Mouse (Mus musculus) heart, postnatal 36 days (tissue): ENCODE data around the gene Jak3. TPM values are rescaled to one million over a fixed set of nuclear protein-coding genes. Genes with fewer than 3 reads are reported as not detected.

ENCODE experiments used
- DNase-seq, 2 experiments: peaks; one replicate each; pipeline ENCODE4 v3.0.0; 2021 to 2022
- intact Hi-C: fragments of 180-260 bp; cut with DNase I; formaldehyde crosslinking; loops from one replicate; pipeline ENCODE4 v1.15.1; 2025
- total RNA-seq, 2 experiments: library from RNA; stranded (reverse); gene quantifications; 2 replicates each; pipeline ENCODE4 v1.2.3; 2021

Gene Jak3
- total RNA-seq = 1 to 10 TPM; 8.2 to 8.6 TPM

DNA sequence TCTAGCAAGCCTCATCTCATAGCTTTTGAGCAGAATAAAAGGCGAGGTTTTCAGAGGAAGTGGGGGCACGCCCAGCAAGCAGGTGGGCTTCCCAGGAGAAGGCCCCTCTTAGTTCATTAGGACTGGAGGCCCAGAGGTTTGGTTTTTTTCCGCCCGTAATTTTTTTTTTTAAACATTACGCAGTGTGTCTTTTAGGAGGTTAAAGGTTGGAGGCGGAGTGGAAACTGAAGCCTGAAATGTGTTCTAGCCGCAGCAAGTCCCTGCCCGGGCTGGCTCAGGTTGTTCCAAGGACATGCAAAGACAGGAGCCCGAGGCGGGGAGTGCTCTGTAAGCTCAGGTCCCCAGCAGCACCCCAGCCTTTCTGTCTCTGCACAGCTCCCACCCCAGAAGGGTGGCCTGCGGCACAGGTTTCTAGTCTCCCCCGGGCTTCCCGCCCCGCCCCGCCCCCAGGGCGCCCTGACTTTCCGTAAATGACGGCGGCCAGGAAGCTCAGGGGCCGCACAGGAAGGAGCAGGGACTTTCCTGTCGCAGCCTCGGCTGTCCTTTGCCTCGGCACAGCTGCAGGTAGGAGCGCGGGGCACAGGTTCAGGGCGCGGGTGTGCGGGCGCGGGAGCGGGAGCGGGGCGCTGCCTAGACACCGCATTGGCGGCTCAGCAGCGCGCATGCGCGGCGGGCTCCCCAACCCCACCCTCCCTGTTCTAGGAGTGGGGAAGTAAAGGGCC lies at the start of gene Jak3:
Jak3 (plus strand) TSS at position 277 of the 722 bp plus-strand sequence.
- peak; percentile 70 to 82 for DNase-seq
- intact Hi-C loops = loop anchor here (2.0 kb wide), 1 partner anchor 25 kb away; the partner anchor contains the start of gene B3gnt3

DNA sequence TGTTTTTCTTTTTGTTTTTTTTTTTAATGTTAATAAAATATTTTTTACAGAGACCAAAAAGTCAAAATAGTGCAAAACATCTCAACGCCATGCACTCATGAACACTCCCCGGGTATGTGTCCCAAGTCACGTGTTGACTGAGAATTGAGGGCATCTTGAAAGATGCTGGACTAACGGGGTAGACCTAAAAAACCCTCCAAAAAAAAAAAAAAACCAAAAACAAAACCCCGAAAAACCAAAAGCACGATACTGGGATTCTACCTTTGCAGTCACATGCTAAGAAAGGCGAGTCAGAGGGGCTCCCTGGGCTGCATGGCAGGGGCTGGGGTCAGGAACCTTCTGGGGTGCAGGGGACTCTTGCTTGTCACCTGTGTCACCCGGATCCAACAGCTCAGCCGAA lies 49.3 kb upstream of the Jak3 start:
- DNase-seq = no peak
- intact Hi-C loops = no loop called here

DNA sequence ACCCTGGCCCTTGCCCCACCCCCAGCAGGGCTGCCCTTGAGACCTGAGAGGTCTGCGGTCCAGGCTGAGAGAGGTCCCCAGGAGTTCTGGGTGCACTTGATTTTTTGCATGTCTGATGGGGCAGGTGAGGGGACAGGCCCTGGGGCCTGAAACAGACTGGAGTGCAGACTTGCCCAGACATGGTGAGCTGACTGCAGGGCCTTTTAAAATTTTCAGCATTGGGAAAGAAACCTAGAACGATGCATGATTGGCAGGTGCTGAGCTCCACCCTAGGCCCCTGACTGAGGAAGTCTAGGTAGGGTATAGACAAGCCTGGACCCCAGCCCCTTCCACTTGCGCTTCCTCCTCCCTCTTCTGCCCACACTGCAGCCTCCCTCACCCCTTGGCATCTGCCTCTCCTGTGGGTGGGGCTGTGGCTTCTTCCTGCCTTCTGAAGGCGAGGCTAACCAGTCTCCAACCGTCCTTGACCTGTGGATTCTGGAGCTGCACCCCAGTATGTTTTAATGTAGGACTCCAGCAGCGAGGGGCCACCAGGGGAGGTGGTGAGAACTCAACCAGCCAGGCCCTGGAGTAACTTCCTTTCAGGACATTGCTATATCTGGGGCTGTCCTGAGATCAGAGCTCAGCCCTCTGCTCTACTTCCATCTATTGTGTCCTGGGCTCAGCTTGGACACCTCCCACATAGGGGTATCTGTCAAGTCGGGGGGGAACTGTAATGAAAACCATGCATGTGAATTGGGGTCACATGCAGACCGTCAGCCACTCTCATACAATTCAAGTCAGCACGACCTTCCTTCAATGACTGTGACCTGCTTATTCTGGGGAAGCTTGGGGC lies 48.6 kb upstream of the Jak3 start:
- intact Hi-C loops = no loop called here
- peak in 1 of 2 experiments; percentile 20 for DNase-seq

DNA sequence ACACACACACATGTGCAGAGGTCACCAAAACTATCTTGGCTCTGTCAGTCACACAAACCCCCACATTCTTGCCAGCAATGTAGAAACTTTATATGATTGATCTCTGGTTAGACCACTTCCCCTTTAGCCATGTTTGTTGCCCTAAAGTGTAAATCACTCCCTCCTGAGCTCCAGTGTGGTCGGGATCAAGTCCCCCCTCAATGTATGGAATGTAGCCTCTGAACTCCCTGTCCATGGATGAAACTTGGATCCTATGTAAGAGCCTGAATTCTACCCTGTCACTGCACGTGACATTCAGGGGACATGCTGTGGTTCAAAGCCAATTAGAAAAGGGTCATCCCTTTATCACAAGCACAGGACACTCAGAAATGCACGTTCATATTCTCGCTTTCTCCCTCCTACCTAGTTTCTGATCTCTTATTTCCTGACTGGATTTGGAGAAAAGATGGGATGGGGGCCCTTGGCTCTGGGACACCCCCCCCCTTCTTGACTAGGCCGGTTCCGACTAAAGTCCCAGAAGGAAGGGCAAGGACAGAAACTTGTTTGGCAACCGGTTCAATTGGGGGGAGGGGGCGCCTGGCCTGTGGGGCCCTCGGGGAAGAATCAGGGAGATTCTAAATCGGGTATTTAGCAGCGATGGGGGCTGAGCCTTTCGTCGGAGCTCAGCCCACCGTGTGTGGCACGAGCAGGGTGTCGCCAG lies 47.5 kb upstream of the Jak3 start:
- intact Hi-C loops = loop anchor here (1.0 kb wide), 1 partner anchor 14 kb away; no protein-coding TSS in a partner anchor
- DNase-seq = no peak

DNA sequence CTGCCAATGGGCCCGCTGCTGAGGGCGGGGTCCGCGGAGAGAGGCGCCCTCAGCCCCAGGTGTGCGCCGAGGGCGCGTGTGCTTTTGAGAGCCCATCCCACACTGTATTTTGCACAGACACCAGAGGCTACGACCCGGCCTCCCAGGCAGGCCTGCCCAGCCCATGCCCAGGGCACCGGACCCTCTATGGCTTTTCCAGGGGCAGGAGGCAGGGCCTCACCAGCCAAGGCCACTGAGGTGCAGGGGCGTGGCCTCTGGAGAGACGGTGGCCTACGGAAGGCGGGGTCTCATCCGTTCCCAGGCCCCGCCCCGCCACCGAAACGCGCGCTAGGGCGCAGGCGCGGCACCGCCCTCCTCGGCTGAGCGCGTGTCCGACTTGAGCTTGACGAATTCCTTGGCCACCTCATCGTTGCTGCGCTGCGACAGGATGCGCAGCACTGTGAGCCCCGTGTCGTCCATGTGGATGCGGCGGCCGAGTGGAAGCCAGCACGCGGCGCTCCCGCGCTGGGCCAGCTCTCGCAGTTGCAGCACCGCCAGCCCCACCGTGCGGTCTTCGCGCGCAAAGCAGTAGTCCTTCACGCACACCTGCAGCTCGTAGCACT lies 46.9 kb upstream of the Jak3 start:
- peak; percentile 95 to 96 for DNase-seq
- intact Hi-C loops = loop anchor here (1.0 kb wide), 1 partner anchor 15 kb away; no protein-coding TSS in a partner anchor

DNA sequence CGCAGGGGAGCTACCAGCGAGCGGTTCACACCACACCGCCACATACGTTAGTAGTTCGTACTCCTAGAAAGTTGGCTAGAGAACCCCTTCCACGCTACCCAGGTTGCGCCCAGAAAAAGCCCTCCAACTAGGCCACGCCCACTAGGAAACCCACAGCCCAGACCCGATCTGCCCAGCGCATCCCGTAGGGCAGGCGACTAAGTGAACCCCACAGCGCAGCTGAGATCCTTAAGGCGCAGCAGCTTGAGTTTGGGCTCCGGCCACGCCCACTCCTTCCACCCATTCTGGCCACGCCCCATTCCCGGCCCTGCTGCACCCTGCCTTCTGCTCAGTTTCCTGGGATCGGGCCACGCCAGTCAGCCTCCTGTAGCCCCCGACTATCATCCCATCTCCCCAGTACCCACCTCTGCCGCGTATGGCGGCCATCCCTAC lies 46.3 kb upstream of the Jak3 start:
- DNase-seq = peak; percentile 40 to 43
- intact Hi-C loops = loop anchor here (1.0 to 2.0 kb wide), 2 partner anchors 15 to 37 kb away; partner anchors contain the start of gene Pgls

DNA sequence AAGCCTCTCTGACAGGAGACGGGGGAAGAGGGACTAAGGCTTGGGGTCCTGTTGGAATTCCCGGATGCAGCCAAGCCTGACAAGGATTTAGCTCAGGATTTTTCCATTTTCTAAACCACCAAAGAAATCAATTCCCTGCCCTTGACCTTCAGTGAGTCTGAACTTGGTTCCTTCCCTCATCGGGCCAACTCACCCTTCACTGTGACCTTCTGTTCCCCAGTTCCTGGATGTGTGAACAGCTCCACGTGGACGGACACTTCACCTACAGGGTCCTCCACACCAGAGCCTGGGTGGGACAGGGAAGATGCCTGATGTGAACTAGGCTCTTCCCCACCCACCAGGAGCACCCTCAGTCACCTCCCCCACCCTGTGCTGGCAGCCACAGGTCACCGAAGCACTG lies 45.3 kb upstream of the Jak3 start:
- intact Hi-C loops = loop anchor here (2.0 kb wide), 1 partner anchor 38 kb away; the partner anchor contains the start of gene Pgls
- no peak for DNase-seq

DNA sequence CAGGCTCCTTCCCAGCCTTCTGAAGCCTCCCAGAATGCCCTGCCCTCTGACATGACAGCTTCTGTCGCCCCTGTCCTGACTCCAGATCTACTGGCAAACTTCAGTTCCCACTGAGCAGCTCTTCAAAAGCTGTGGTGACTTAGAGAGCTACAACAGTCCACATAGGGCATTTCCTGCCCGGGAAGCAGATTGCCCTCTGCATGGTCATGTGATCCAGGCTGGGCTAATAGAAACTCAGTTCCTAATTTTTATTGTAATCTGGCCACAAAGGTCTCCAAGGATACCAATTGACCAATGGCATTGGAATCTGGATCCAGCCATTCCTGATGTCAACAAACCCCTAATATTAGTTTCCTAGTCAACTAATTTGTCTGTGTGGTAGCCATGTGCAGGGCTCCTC lies 44.2 kb upstream of the Jak3 start:
- intact Hi-C loops = loop anchor here (2.0 kb wide), 1 partner anchor 39 kb away; the partner anchor contains the start of gene Pgls
- no peak for DNase-seq

DNA sequence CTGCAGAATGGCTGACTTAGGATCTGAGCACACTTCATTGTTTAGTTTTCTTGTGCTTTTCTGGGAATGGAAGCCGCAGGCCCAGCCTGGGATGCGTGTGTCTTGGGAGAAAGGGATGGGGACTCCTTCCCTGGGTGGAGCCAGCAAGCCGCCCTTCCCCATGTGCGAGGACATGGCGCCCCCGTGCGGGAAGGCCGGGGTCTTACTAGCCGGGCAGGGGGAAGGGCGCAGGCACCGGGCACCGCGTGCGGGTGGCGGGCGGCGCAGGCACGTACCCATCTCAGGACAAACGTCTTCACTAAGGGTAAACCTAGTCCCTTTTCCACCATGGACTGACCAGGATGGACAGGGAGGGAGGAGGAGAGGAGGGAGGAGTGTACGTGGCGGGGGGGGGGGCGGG lies 42.9 kb upstream of the Jak3 start:
- peak; percentile 57 to 75 for DNase-seq
- intact Hi-C loops = loop anchor here (1.0 kb wide), 1 partner anchor 72 kb away; no protein-coding TSS in a partner anchor

DNA sequence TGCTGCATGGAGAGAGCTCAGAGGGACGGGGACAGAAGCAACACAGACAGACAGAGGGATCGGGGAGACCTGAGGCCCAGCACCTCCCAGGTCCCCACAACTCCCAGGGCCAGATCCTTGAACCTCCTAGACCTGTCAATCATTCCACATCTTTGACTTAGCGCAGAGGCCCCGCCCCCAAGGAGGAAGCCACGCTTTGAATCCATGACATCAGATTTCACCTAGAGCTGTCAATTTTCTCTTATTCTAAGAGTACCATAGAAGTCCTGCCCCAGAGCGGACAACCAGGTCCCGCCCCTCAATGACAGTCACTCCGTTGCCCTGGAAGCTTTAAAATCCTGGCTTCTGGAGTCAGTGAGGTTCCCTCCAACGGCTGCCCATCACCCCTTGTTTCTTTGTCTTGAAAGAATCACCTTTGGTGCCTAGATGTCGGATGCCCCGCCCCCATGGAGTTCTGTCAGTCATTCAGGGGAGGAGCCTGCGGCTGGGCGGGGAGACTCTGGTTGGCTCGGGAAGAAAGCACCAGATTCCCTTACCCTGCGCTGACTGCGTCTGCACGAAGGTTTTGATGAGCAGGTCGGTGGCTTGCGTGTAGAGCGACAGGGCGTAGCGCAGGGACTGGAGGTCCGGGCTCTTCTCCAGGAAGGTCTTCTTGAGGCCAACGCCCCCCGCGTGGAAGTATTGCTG lies 42.0 kb upstream of the Jak3 start:
- DNase-seq = peak; percentile 35 to 49
- intact Hi-C loops = loop anchor here (1.0 kb wide), 1 partner anchor 73 kb away; no protein-coding TSS in a partner anchor

DNA sequence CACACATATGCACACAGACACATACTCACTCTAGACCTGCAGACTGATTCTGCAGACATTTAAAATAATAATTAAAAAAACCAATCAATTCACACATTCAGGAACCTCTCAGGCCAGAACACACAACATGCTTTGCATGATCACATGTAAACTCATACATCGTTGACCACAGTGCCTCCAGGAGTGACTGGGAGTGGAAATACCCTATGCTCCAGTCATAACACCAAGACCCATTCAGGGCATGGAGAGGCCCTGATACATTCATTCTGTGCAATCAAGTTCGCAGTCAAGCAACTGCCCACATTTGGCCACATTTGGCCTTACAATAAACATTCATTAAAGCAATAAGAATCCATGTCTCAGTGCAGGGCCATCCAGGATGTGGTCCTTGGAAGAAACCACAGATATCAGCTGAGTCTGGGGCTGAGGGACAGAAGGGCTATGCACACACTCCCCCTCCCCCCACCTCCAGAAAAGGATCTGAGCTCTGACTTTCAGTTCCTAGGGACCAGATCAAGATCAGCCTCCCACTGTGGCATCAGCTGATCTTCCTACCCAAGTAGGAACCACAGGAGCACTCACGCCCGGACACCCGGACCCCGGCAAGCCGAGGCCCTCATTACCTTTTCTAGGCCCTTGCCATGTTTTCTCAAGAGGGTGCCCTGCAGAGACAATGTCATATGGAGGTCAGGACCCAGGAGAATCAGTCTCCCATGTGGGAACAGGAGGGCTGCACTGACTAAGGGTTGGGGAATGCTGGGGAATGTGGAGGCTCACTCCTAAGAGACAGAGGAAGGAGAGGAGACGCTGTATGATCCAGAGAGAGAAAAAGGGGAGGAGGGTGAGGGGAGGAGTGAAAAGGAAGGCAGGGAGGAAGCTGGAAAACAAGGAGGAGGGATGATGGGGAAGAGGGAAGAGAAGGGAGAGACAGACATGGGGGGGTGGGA lies 38.7 kb upstream of the Jak3 start:
- DNase-seq = no peak
- intact Hi-C loops = no loop called here

DNA sequence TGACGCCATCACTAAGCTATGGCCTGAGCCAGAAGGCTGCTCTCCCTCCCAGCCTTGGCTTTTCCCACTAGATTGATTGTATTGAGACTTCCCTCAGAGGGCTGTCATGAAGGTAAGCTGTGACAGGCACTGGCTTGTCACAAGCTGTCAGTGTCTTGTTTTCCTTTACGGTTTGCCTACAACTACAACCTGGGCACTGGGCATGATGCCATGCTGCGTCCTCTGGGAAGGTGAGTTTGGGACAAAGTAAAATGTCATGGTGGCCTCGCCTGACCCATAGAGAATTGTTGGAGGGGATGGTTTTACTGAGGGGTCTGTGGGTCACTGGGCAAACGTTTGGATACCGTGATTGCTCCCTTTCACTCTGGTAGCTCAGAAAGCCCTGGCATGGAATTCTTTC lies 37.8 kb upstream of the Jak3 start:
- no peak for DNase-seq
- intact Hi-C loops = no loop called here

DNA sequence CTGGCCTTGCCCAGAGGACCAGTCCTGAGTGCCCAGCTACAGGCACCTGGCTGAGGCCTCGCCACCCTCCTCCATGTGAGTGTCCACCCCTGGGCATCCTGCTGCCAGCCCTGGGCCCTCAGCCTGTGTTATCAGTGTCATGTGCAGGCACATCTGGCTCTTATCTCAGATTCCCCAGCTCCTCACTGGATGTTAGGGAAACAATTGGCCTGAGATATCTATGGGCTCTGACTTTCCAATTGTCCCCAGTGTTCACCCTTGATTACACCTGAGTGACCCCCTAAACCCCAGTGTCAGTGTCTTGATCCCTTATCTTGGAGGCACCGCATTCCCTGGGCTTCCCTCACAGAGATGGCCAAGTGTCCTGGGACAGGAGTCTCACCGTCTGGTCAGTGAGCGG lies 36.8 kb upstream of the Jak3 start:
- DNase-seq = no peak
- intact Hi-C loops = no loop called here

DNA sequence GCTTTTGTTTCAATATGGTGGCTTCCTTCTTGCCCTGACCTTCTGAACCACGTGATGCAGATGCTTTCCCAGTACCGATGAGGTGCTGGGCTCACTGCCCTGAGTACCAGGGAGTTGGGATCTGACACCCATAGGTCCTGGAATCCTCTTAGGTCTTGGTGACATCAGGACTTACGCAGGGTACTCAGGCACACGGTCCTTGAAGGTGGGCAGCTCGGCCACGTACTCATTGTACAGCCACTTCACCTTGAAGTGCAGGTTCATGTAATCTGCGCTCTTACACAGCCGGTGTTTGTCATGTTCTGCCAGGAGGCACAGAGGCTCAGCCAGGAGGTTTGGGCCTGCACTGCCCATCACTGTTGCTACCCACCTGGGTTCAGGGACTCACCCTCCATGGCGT lies 30.6 kb upstream of the Jak3 start:
- no peak for DNase-seq
- intact Hi-C loops = no loop called here

DNA sequence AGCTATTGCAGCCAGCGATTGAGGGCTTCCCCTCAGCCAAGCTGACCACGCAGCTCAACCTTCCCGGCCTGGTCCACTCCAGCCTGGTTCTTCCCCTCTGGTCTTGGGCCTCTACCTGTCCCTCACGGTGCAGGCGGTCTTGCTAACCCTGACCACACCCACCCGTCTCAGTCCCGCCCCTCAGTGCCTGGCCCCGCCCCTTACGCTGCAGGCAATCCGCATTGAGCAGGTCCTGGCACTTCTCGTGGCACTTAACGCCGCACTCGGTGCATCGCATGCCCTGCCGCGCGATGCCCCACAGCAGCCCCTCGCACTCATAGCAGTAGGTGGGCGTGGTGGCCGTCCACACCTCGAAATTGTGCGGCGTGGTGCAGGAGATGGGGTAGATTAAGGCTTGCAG lies 21.5 kb upstream of the Jak3 start:
- DNase-seq = no peak
- intact Hi-C loops = no loop called here

DNA sequence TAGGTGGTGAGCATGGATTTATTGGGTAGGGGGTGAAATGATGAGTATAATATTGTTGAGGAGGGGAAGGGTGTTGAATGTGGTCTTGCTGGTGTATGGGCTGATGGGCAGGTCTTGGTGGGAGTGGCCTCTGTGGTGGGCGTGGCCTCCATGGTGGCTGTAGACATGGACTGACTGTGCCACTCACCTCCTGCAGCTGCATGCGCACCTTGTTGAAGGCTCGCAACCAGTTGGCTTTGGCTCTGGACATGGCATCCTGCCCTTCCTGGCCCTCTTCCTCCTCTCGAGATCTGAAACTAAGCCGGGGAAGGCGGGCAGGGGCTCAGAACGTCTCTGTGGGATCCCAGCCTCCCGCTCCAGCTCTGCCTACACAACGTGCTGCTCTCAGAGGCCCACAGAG lies 18.3 kb upstream of the Jak3 start:
- DNase-seq = no peak
- intact Hi-C loops = no loop called here

DNA sequence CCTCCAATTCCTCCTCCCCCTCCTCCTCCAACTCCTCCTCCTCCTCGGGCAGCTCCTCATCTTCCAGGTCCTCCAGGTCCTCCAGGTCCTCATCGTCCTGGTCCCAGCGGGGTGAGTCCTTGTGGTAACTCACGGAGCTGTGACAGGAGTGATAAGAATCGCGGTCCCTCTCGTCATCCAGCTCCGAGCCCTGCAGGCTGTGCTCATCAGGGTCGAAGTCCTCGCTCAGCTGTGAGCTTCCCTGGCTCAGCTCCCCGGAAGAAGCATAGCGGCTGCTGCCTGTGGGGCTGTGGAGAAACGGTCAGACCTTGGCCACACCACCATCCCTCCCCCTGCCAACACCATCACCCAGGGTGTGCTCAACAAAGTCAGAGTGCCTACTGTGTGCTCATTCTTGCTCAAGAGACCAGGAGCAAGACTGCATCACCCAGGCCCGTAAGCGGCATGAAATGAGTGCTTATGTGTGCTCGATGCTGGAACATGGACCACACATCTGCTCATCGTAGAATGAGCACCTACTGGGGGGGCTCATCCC lies 17.5 kb upstream of the Jak3 start:
- DNase-seq = no peak
- intact Hi-C loops = no loop called here

DNA sequence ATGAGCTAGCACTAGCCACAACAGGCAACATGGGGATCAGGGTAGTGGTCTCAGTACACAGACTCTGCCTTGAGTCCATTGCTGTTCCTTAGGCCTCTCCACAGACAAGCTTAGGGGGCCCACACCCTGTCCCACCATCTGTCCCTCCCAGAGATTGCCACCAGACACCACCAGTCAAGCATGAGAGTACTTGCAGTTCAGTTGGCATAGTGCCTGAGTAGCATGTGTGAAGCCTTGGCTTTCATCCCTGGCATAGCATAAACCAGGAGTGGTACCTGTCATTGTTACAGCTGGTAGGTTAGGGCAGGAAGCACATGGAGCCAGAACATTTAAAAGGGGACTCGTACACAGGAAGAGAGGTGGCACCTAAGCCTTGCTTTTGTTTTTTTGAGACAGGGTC lies 16.3 kb upstream of the Jak3 start:
- intact Hi-C loops = loop anchor here (1.0 to 2.0 kb wide), 3 partner anchors 63 to 219 kb away; no protein-coding TSS in a partner anchor
- DNase-seq = no peak
